Mouse (Mus musculus) urinary bladder, adult 18-20 months (tissue): ENCODE data around the gene Olfr1107.

Source experiments
- DNase-seq, 2 experiments: peaks; one replicate each; pipeline ENCODE4 v3.0.0; 2022; ENCODE audit warnings: low spot score in 2 of 2, mixed read lengths in 2 of 2

The Olfr1107 gene

DNA sequence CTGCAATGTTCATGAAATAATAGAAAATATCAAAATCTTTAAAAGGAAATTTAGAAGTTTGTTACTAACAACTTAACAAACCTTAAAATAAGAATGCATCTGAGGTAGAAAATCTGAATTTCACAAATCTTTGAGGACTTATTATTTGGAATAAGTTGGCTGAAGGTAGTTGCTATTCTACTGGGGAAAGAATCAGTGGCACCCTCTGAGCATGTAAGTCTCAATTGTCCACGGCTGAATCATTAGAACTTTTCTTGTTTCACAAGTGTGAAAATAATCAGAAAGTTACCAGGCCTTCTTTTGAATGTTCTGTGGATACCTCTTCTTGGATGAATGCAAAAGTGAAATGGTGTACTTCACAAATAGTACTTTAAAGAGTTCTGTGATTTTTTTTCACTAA, at the start of gene Olfr1107:
TSS of gene Olfr1107 (minus strand) at position 101 of the 400 bp plus-strand sequence.
- no peak for DNase-seq

GRCm38 (mm10) chr2:87114467-87114866, 38.9 kb upstream of the Olfr1107 start, which contains the start of gene Olfr259:
Olfr259 (minus strand) TSS chr2:87114567.
- no peak for DNase-seq

DNA sequence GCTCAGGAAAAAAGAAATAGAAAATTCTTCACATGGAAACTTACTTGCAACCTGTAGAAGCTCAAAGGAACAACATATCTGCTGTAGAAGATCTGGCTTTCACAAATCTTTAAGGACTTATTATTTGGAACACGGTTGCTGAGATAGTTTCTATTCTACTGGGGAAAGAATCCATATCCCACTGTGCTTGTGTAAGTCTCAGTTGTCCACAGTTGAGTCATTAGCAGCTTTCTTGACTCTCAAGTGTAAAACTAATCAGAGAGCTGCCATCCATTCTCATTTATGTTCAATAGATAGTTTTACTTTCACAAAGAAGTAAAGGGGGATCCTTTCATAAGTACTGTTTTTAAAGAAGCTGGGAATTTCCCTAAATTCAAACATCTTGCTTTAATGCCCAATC, 20.3 kb upstream of the Olfr1107 start, which contains the start of gene Olfr1109:
TSS of gene Olfr1109 (minus strand) at position 101 of the 400 bp plus-strand sequence.
- DNase-seq = no peak

GRCm38 (mm10) chr2:87052173-87052572, 23.4 kb downstream of the Olfr1107 start, which contains the start of gene Olfr1106:
Olfr1106 (minus strand) TSS chr2:87052273.
- no peak for DNase-seq

DNA sequence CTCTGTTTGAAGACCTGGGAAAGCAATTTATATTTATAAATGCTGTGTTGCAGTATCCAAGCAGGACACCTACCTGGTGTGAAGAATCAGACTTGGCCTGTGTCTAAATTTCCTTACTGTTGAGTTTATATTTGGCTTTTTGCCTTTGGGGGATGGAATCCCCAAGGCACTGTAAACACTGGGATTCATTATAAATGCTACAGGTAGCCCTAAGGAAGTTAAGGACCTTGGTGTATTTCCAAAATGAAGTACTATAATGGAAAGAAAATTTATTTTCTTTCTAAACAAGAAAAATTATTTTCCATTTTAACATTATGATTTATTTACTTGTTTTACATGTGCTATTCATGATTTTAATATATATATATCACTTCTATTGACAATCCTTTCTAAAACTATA, 39.2 kb downstream of the Olfr1107 start, which contains the start of gene Olfr1105:
TSS of gene Olfr1105 (minus strand) at position 101 of the 400 bp plus-strand sequence.
- no peak for DNase-seq

DNA sequence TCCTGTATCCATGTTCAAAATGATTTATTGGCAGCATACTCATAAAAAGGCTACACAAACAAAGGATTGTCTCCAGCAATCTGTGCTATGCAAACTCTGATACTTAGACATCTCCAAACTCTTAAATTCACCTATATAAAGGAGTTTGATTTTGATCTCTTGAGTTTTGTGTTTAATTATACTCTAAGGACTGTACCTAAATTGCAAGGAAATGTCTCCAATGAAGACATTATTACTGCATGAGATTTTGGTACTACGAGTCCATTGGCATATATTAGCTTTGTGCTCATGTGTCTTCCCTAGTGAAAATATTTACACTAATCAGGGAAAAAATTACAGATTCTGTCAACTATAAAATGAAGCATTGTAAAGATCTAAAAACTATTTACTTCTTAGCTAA, 48.6 kb downstream of the Olfr1107 start, which contains the start of gene Olfr1104:
TSS of gene Olfr1104 (minus strand) at position 101 of the 400 bp plus-strand sequence.
- no peak for DNase-seq
